Mouse (Mus musculus) megakaryocyte progenitor cell, adult 5-6 weeks (primary cell): ENCODE results near the gene Tifa. TPM values are rescaled to one million over a fixed set of nuclear protein-coding genes. Genes with fewer than 3 reads are reported as not detected.

ENCODE experiments used
- ATAC-seq: replicated peaks from 2 replicates; pipeline ENCODE4 v1.8.0; 2016; ENCODE audit warnings: mild to moderate bottlenecking, moderate TSS enrichment, inconsistent platforms; ENCODE audit not compliant: poor library complexity
- total RNA-seq, 2 experiments: library from RNA; stranded (forward) in 1 of 2; stranded (reverse) in 1 of 2; fragments of 157-497, 149-512 nt in 1 of 2; fragments of 200-1000 nt in 1 of 2; gene quantifications; 2 replicates each; pipeline versions ENCODE4 v1.2.3 to v1.2.4; 2015 to 2017

The Tifa gene
- total RNA-seq, 2 experiments from 2014 or later, result 56.4 to 57.0 TPM

DNA sequence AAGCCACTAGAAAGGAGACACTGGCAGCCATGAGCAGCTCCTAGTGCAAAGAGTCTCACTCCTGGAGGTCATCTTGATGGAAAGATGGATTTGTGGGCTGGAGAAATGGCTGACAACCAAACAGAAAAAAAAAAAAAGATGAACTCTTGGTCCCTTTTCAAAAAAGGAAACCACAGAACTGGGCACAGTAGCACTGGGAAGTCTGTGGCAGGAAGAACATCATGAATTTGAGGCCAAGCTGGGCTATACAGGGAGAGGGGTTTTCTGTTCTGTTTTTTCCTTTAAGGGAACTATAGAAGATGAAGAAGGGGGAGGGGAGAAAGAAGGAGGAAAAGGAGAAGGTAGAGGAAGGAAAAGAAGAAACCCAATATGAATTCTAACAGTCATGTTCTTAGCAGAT lies 2.6 kb upstream of the Tifa start:
- ATAC-seq, result peak; percentile 34

DNA sequence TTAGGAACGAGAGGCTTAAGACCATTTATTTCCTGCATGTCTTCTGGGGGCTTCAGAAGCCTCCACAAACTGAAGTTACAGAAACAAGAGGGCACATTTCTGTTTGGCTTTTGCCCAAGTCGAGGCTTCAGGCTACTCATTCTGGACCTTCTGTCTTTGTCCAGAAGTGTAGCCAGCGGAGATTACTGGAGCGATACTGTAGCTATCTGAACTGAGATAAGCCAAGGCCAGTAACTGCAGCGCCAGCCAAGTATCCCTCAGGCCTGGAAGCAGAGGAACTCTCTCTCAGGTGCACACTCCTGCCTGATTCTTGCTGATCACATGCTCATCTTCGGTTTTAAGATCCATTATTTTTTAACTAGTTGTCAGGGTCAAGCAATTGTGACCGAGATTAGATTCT lies 1.6 kb upstream of the Tifa start:
- ATAC-seq, result no peak

DNA sequence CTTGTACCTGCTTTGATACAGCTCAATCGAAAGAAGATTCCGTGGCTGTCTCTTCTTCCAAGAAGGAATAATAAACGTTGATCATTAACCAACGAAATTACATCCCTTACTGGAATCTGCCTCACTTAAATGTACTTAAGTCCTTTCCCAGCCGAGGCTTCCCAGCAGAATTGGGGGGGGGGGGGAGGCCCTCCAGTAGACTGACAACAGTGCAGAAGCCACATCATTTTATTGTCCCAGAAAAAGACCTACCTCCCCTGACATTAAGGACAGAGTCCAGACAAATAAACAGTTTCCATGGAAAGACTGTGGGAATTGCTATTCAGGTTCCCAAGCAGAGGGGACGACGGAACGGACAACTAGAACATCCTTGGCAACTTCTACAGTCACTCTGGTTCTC lies 686 bp upstream of the Tifa start:
- no peak for ATAC-seq

DNA sequence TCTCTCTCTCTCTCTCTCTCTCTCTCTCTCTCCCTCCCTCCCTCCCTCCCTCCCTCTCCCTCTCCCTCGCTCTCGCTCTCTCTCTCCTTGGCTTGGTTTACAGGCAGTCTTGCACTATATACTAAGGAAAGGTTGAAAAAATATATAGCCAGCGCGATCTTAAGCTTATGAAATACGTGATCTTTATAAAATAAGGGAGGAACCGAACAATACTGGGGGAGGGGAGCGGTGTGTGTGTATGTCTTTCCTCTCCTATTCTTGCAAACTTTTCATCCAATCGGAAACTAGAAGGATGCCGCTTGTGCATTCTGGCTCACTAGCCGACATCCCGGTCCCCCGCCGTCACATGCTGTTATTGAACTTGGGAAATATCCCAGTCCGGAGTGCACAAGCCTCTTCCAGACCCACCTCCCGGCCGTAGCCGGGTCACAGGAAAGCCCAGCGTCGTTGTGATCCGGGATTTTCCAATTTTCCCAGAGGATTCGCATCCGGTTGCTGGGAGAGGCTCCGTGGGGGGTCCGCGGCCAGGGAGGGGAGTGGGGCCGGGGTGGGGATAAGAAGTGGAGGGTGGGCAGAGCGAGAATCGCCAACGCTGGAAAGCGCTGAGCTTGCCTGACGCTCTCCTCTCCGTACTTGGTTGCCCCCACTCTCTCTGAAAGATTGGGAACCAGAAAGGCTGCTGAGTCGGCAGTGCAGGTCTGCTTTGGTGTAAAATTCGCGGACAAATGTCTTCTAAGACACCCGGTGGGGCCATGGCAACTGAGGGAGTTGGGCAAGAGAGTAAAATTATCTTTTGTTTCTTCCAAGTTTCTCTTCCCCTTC lies 840 bp downstream of the Tifa start:
- ATAC-seq, result peak; percentile 16

DNA sequence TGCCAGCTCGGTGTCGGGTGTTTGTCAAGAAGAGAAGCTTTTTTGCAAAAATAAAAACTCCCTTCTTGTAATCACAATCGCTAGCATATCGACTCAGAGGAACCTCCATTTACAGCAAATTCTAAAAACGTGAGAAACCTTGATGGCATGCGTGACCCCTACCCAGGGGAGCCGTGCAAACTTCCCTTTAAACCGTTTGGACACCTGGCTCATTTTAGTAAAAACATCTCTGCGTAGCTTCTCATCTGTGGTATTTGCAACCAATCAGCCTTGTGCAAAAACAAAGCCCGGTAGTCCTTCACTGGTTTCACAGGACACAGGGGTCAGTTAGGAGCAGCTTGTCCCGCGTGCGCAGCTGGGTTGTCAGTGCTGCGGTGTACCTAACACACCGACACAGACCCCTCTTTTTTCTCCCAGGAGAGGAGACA lies 1.5 kb downstream of the Tifa start:
- ATAC-seq, result peak; percentile 5

DNA sequence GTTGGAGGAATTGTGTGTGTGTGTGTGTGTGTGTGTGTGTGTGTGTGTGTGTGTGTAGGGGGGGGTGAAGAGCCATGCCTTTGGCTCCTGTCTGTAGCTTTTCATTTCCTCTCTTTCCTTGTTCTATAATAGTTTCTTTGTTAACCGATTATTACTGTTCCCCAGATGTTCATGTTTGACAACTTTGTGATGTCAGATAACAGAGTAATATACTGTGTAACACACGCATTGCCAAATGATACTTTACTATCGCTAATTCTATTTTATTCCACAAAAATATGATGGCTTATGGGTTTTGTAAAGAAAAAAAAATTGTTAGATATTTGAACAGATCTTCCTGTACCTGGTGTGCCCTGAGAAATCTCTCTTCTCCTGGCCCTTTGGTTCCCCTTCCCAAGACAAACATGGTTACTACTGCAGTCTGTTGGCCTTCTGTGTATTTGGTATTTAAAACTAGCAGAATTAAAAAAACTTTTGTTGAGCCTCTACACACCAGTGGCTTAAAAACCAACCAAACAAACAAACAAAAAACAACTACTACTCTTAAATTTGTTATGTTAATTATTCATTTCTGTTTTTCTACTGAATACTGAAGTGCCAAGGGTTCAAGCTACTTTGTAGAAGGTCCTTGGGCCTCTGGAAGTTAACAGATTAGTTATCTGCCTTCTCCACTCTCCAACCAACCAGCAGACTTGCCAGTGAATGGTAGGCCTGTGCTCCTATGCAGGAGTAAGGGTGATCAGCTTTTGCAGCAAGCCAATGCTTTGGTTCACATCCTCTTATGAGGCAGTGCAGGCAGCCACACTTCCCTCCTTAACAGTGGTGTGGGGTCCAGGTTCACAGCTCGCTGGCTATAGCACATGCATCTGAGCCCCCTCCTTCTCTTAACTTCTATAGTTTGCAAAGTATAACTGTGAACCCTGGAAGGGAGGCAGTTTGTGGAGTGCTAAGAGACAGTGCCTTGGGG lies 2.3 kb downstream of the Tifa start:
- peak; percentile 58 for ATAC-seq

DNA sequence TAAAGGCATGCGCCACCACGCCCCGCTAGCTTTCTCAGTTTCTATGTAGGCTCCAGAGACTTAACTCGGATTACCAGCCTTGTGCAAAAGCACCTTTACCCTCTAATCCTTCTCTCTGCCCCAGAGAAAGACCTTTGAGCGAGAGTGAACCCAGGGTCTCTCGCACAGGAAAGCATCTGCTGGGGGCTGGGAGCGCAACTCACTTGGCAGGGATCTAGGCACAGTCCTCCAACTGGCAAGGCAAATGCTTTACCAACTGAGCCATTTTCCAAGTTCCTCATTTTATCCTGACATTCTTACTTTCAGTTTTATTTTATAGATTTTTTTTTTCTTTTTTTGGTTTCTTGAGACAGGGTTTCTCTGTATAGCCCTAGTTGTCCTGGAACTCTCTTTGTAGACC lies 3.4 kb downstream of the Tifa start:
- ATAC-seq, result 0 out of 2 replicates have a peak, but pooled peaks have one; percentile 15

DNA sequence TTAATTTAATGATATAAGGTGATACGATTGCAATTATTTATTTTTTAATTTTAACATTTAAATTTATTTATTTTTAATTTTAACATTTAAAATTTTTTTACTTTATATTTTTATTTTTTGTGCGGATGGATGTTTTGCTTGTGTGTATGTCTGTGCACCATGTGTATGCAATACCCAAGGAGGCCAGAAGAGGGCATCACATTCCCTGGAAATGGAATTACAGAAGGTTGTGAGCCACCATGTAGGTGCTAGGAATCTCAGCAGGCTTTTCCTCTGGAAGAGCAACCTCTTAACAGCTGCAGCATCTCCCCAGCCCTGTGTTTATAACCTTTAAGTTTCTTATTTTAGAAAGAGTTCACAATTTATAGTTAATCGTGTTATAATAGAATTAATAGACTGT lies 6.2 kb downstream of the Tifa start:
- no peak for ATAC-seq

DNA sequence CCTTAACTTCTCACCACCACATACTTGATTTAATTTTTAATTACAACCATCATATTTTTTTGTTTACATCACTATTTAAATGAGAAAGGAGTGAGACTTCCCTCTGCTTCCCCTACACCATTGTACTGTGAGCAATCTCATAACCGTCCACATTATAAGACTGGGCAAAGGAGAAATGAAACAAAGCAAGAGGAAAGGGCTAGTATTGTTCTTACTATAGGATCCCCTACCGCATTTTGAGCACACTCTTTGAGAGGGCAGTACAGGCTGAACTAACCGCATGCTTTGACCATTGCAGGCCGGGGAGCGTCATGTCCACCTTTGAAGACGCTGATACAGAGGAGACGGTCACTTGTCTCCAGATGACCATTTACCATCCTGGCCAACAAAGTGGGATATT lies 6.7 kb downstream of the Tifa start:
- peak; percentile 27 for ATAC-seq

DNA sequence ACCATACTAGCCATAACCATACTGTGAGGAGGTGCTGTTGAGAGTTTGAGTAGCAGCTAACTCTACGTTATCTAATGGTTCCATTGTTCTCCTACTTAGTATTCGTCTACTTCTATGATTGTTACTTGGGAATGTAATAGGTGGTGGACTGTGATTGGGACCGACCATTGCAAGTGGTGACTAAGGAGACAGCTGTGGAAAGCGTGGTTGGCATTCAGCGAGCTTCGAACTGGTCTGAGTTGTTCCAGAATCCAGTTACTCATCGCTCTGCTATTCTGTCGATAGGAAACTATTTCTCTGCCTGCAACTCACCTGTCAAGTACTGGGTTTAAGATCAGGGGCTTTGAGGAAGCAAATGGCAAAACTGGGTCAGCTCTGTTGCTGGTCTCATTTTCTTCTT lies 11.6 kb downstream of the Tifa start:
- no peak for ATAC-seq

DNA sequence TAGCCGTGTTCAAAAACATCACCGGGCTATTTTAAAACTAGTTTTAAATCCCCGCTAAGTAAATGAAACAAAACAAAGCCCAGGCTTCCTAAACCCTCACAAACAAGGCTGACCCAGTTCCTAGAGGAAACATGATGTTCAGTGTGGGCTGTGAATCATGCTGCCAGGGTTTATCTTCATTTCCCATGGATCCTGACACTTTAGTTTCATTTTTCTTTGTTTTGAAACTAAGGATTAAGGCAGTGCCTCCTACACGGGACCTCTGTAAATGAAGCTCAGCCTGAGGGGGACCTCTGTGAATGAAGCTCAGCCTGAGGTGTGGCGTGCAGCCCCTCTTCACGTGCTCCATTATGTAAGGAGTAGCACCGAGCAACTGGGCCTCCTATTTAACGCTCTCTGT lies 13.2 kb downstream of the Tifa start:
- ATAC-seq, result peak; percentile 10; the same call in 1 of the 2 replicates

DNA sequence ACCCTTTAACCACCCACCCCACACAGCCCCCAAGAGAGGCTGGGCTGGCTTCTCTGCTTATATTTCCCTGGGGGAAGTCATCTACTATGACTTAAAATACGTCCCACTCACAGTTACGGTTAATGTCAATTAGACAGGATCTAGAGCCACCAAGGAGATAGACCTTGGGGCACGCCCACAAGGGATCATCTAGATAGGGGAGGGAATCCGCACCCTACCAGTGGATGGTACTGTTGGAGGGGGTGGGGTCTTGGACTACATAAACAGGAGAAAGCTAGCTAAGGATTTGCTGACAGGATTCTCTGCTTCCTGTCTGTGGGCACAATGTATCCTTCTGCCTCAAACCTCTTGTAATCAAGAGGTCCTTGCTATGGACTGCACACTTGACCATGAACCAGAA lies 14.8 kb downstream of the Tifa start:
- peak; percentile 63 for ATAC-seq

DNA sequence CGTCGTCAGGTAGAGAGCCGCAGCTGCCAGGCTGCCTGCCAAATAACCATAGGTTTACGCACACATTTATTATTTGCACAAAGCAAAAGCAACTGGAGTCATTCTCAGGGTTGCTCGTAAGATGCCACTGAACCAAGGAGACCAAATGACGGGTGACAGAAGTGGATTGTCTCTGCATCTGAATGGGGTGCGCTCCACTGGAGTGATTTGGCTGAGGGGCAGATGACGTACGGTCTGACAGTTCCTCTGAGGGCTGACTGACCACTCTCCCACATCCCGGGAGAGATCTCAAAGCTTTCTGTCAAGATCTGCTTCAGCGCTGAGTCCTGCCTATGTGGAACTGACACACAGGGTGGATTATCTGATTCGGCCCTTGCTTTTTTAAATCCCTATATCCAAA lies 15.5 kb downstream of the Tifa start:
- ATAC-seq, result no peak

DNA sequence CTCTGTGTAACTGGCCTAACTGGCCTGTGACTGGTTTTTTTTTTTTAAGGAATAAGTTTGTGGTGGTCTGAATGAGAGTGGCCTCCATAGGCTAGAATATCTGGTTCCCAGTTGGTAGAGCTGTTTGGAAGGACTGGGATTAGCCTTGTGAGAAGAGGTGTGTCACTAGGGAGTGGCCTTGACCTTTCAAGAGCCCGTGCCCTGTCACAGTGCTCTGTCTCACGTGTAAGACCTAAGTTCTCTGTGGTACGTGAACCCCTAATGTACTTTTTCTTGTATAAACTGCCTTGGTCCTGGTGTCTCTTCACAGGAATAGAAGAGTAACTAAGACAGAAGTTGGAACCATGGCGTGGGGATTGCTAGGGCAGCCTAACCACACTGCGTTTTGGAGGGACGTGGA lies 16.4 kb downstream of the Tifa start:
- ATAC-seq, result no peak

DNA sequence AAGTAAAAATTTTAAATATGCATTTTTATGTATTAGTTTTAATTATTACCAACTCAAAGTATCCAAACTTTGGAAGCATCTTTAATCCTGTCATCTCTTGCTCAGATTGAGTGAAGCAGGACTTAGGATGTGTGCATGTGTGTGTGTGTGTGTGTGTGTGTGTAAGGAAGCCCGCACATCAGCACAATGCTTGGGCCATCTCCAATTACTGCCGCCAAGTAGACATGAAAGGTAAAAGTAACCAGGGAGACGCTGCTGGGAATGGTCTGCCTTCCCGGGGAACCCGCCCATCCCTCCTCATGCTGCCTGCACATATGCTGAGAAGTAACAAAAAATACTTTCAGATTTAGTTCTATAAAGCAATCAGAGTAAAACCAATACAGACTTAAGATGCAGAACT lies 18.2 kb downstream of the Tifa start:
- ATAC-seq, result no peak

DNA sequence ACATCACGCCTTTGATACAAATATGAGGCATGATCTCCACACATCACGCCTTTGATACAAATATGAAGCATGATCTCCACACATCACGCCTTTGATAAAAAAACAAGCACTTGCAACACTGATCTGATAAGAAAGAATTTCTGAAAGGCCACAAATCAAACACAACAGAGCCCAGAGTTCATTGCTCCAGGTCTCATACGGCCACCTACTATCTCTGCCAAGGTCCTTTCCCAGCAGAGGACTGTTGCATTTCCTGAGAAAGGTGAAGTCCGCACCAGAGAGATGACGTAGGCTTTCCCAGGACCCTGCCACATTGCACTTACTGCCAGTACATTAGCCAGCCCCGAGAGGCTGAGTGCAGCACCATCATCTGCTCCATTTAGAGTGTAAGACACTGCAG lies 19.5 kb downstream of the Tifa start:
- no peak for ATAC-seq

DNA sequence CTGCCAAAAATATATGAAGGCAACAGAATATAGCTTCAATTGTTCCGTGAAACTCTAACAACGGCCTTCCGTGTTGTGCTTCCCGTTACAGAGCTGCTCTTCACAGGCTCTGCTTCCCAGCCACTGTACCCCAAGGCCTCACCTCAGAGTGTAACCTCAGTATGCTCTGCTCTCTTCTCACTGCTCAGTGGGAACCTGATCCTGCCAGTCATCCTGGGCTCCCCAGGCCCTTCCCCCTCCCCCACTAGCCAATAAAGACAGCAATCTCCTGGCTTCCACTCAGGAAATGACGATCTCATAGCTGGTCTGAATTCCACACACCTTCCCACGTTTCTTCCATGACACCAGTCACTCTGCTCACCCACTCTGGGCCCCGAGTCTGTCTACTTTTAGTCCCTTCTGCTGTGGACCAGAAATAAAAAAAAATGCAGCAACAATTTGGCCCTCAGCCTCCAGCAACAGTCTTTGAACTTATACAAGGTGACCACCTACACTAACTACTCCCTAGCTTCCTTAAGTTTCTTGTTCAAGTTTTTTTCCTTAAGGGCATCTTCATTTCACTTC lies 27.6 kb downstream of the Tifa start:
- no peak for ATAC-seq

DNA sequence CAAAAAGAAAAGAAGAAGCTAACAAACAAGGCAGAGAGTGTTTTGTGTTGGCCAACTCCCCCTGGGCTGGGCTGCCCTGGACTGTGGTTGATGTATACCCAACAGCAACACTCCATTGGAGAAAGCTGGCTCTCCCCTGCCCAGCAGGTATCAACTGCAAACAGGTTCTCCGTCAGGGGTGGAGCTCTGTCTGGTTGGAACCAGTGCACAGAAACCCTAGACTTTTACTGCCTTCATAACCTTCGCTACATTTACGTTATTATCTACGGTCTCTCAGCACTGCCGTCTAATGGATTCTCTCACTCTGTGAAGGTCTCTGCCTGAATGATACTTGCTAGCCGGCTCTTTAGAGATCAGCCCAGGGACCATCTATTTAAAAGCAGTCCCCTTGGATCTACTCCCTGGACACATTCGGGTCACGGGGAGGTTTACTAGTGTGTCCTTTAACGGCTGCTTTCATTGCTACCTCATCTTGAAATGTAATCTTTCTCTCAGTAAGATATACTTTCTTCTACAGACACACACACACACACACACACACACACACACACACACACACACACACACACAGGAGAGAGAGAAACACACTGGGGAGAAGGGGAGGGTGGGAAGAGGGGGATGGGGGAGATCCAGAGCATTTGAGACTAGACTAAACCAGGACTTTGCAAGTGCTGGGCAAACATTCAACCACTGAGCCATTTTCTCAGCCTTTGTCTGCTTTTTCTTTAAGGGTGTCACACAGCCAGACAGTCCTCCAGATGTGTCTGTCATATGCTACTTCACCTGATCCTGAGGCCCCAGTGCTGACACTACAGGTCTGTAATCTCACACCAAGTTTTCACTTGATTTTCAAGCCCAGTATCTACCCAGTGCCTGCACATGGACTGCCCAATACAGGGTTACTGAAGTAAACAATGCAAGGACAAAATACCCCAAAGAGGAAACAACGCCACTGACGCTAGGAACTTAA lies 29.4 kb downstream of the Tifa start:
- peak; percentile 8; the same call in 1 of the 2 replicates for ATAC-seq

DNA sequence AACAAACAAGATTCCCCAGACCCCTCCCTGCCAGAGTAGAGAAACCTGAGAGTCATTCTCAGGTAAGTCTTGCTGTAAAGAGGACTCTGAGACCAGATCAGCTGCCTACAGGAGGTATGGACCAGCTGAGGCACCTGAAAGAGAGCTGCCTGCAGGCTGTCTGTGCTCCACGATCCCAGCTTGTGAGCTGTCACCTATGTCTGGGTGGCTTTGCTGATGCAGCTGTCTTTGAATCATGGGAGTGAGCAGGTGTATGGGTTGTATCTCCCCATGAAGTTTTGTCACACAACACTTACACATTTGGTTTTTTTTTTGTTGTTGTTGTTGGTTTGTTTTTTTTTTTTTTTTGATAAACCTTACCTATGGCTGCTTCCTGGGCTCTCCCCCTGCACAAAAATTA lies 30.8 kb downstream of the Tifa start:
- no peak for ATAC-seq

DNA sequence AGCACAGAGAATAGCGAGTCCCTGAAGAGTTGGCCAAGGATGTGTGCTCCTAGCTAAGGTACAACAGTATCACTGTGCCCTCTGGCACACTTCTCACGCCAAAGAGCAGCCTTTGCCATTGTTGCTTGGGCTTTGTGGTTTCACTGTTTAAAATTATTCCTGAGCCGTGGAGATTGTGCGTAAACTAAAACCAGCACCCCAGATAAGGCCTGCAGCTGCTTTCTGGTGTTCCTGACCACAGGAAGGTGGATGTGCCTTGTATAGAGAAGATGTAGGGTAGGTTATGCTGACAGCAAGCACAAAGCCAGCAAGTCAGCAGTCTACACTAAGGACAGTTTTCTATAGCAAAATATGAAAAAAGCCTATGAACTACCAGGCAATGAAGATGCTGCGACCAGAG lies 31.6 kb downstream of the Tifa start:
- ATAC-seq, result peak; percentile 69
